Mouse (Mus musculus) heart, adult 8-10 months (tissue): ENCODE data around the gene Ahctf1. TPM values are rescaled to one million over a fixed set of nuclear protein-coding genes. Genes with fewer than 3 reads are reported as not detected.

Source experiments
- DNase-seq: peaks from one replicate; pipeline ENCODE4 v3.0.0; 2022; ENCODE audit warnings: low spot score
- total RNA-seq, 4 experiments: library from RNA; stranded (reverse); gene quantifications; 2 replicates each; pipeline ENCODE4 v1.2.4; 2022

The Ahctf1 gene
- total RNA-seq, 4 experiments from 2014 or later = 15.5 to 20.3 (median 16.8) TPM

- peak; percentile 31 for DNase-seq
Measured at GRCm38 (mm10) chr1:179804140-179804881, 831 bp upstream of the Ahctf1 start.

- DNase-seq = peak; percentile 44
Measured at GRCm38 (mm10) chr1:179802610-179803512, 619 bp downstream of the Ahctf1 start, which contains the start of gene Gm10518. Gene Gm10518 (plus strand): TSS chr1:179803376.

- no peak for DNase-seq
Measured at GRCm38 (mm10) chr1:179798794-179799193, 4.7 kb downstream of the Ahctf1 start.

- no peak for DNase-seq
Measured at GRCm38 (mm10) chr1:179787281-179787680, 16.2 kb downstream of the Ahctf1 start.

GRCm38 (mm10) chr1:179785502-179785901, 18.0 kb downstream of the Ahctf1 start:
- DNase-seq = no peak

- DNase-seq = no peak
Measured at GRCm38 (mm10) chr1:179784098-179784497, 19.4 kb downstream of the Ahctf1 start.

GRCm38 (mm10) chr1:179776831-179777230, 26.6 kb downstream of the Ahctf1 start:
- no peak for DNase-seq

- DNase-seq = no peak
Measured at GRCm38 (mm10) chr1:179760553-179760952, 42.9 kb downstream of the Ahctf1 start.

GRCm38 (mm10) chr1:179760086-179760485, 43.4 kb downstream of the Ahctf1 start:
- no peak for DNase-seq

GRCm38 (mm10) chr1:179756477-179756876, 47.0 kb downstream of the Ahctf1 start:
- no peak for DNase-seq

- DNase-seq = no peak
Measured at GRCm38 (mm10) chr1:179753006-179753405, 50.5 kb downstream of the Ahctf1 start.

- no peak for DNase-seq
Measured at GRCm38 (mm10) chr1:179752276-179752675, 51.2 kb downstream of the Ahctf1 start.

GRCm38 (mm10) chr1:179745171-179745570, 58.3 kb downstream of the Ahctf1 start, which contains the start of gene Kif28:
Gene Kif28 (minus strand): TSS chr1:179745271.
- DNase-seq = no peak

GRCm38 (mm10) chr1:179743593-179744193, 59.8 kb downstream of the Ahctf1 start:
- no peak for DNase-seq

- DNase-seq = no peak
Measured at GRCm38 (mm10) chr1:179736483-179736882, 67.0 kb downstream of the Ahctf1 start.

GRCm38 (mm10) chr1:179734500-179735474, 68.7 kb downstream of the Ahctf1 start:
- peak; percentile 37 for DNase-seq

- no peak for DNase-seq
Measured at GRCm38 (mm10) chr1:179731391-179731790, 72.1 kb downstream of the Ahctf1 start.

GRCm38 (mm10) chr1:179728661-179729060, 74.8 kb downstream of the Ahctf1 start:
- DNase-seq = no peak

- no peak for DNase-seq
Measured at GRCm38 (mm10) chr1:179722811-179723469, 80.5 kb downstream of the Ahctf1 start.

GRCm38 (mm10) chr1:179715786-179716185, 87.7 kb downstream of the Ahctf1 start:
- no peak for DNase-seq
